Mouse (Mus musculus): Measurements from ENCODE around the gene Gm20422. TPM values are rescaled to one million over a fixed set of nuclear protein-coding genes. Genes with fewer than 3 reads are reported as not detected.

The Gm20422 gene
- total RNA-seq, 2 experiments from 2014 or later, result 2.8 to 3.1 TPM

- DNase-seq, result no peak
These were observed 19.0 kb upstream of the Gm20422 start for GRCm38 (mm10) chr8:69793666-69794065.

DNA sequence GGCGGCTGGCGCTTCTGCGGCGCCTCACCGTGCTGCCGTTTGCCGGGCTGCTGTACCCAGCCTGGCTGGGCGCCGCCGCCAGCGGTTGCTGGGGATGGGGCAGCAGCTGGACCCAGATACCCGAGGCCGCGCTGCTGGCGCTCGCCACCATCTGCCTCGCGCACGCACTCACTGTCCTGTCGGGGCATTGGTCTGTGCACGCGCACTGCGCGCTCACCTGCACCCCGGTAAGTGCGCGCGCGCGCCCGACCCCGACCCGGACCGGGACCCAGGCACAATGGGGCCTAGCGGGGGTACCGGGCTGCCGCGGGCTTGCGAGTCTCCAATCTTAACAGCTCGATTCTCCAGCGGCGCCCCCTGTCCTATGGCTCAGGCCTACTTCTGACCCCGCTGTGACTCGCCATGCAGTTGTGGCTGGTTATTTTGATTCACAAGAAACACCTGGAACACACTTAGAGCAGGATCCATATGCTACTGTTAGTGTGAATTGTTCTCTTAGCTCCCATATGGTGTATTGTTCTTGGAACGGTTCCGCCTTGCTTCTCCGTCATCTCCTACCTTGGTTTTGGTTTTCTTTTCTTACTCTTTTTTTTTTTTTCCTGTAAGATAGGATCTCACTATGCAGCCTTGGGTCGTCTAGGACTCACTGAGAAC lies 16.9 kb upstream of the Gm20422 start:
- peak; percentile 30 to 57 for DNase-seq

DNA sequence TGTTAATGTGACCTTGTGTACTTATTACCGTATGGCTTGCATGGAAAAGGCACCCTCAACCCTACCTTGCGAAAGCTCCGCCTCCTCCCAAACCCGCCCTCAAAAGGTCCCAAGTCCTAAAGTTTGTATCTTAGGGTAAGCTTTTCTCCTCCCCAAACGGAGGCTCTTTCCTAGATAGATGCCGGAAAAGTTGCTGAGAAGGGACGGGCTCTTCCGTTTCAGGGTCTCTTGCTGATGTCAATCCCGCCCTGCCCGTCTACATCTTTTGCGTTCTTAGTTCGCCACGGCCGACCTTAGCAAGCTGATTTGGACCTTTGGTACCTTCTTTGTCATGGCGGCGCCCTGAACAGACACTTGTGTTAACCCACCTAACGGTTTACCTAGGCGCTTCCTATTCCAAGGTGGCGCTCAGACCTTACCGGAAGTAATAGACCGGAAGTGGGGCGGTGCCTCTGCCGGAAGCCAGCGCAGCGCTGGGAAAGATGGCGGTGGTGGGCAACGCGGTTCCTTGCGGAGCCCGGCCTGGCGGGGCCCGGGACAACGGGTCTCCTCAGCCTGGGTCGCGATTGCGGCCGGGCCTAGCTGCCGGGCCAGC lies 16.2 kb upstream of the Gm20422 start, which contains the start of the genes Atp13a1 and Zfp866:
Gene Atp13a1 (plus strand): TSS at position 391 of the 595 bp plus-strand sequence.
Gene Zfp866 (minus strand): TSS at position 406 of the 595 bp plus-strand sequence.
- DNase-seq, result peak; percentile 93

DNA sequence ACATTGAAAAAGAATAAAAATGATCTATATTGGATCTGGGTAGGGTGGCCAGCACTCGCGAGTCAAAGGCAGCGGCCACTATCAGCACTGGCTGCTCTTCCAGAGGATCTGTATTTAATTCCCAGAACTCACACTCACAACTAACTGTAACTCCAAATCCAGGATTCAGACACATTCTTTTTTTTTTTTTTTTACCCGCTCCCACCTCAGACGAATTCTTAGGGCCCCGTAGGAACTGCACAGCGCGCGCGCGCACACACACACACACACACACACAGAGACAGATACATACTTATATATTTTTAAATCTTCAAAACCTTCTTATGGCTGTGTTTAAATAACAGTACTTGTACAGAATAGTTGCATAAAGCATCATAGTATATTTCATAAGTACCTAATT lies 15.7 kb upstream of the Gm20422 start:
- DNase-seq, result no peak

- DNase-seq, result no peak
These were observed 15.0 kb upstream of the Gm20422 start for GRCm38 (mm10) chr8:69789731-69790130.

DNA sequence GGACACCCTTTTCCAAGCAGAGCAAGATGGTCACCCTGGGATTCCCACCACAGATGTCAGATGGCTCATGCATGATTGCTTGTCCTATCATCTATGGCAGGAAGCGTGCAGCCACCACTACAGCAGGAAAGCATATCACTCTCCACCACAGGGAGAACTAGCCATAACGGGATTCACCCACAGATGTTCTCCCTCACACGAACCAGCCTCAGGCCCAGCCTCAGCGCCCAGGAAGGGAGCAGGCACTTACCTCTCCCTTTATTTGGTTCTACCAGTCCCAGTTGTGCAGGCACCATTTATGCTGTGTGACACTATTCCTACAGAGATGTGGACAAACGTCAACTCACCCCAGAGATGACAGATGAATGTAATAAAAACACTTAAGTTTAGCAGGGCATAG lies 14.4 kb upstream of the Gm20422 start:
- no peak for DNase-seq

GRCm38 (mm10) chr8:69777111-69777510 lies 2.4 kb upstream of the Gm20422 start:
- no peak for DNase-seq

GRCm38 (mm10) chr8:69775149-69775534 lies 456 bp upstream of the Gm20422 start:
- DNase-seq, result no peak

GRCm38 (mm10) chr8:69772106-69772505 lies 2.6 kb downstream of the Gm20422 start:
- no peak for DNase-seq

GRCm38 (mm10) chr8:69771221-69771620 lies 3.5 kb downstream of the Gm20422 start:
- DNase-seq, result no peak

GRCm38 (mm10) chr8:69761814-69762445 lies 12.8 kb downstream of the Gm20422 start:
- no peak for DNase-seq

DNA sequence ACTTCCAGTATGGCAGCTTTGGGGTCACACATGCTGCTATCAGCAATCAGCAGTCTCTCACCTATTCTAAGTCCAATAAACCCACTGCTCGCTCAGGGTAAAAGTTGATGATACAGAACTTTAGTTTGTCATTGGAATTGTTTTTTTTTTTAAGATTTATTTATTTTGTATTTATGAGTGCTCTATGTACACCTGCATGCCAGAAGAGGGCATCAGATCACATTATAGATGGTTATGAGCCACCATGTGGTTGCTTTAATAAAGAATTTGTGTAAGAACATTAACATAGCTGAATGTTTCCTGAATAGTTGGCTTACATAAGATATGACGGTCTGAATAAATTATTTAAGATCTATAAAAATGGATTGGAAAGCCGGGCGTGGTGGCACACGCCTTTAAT lies 16.4 kb downstream of the Gm20422 start:
- no peak for DNase-seq

DNA sequence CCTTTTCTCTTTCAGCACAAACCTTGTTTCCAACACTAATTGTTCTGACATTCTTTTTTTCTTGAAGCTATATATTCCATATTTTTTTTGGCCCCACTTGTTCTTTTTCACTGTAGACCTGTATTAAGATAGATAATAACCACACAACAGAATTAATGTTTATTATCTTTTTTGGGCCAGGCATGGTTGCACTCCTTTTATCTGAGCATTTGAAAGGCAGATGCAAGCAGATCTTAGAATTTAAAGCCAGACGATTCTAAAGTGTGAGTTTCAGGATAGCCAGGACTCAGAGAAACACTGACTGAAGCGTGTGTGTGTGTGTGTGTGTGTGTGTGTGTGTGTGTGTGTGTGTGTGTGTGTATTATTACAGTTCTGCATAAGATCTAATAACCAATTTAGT lies 22.2 kb downstream of the Gm20422 start:
- DNase-seq, result no peak

DNA sequence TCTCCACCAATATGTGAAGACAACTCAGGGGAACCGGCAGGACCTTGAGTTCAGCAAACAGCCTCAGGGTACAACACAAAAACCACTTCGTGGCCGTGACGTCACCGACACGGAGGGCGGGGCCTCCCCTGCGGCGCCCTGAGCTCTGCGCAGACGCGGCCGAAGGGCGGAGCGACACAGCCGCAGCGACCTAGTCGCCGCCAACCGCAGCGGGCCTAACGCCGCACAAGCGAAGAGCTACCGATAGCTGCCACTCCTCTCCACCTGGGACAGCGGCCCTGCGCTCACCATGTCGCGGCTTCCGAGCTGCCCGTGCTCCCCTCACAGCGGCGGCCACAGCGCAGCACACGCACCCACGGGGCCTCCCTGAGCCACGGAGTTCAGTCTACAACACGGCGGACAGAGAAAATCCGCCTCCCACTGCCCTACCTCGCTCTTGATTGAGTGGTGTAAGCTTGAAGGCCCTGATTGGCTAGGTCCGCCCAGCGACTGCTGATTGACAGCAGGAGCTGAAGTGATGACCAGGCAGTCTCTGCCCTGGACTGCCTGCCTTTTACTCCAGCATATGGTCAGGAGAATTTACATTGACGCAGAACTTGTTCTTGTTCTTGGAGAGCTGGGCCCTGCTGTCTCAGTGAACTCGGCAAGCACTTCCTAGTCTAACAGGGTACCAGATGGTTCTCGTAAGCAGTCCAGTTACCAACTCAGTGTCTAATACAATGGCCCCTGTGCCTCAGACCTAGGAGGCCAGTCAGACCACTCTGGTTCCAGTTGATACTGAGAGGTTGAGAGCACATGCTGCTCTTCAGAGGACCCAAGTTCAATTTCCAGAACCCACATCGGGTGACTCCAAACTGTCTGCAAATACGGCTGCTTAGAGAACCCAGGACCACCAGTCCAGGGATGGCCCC lies 24.9 kb downstream of the Gm20422 start, which contains the start of gene Zfp963:
Gene Zfp963 (minus strand): TSS at position 427 of the 911 bp plus-strand sequence.
- peak; percentile 96 to 98 for DNase-seq

- DNase-seq, result no peak
These were observed 33.5 kb downstream of the Gm20422 start for GRCm38 (mm10) chr8:69741231-69741630.

DNA sequence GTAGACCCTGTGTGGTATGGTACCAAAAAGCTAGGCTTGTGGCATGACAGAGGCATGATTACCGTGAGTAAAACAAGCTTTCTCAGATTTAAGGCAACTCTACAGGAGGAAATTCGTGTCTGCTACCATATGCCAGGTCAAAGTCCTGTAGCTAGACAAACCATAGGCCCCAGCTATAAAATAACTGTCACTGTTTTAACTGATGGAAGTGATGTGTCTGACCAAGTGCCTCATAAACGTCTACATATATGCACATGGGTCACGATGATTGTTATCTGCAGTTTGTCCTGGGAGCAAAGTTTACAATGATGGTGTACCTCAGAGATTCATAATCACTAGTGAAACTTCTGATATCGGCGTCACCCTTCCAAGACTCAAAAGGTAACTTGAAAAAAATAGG lies 33.9 kb downstream of the Gm20422 start:
- no peak for DNase-seq

DNA sequence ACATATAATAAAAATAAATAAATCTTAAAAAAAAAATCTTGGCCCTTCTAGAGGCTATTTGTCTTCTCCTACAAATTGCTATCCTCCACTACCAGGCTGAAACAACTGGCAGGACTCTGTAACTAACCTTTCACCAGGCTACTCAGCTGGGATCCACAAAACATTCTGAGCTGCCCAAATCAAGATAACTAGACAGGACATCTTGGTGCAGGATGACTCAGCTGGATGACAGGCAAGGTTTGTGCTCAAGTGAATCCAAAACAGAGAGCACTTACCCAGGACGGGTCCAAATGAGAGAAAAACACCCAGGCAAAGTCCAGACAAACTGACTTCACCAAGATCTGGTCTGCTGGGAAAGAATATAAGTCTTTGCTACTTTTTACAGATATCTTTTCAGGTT lies 39.2 kb downstream of the Gm20422 start:
- peak; percentile 6 to 26 for DNase-seq

- DNase-seq, result no peak
These were observed 57.5 kb downstream of the Gm20422 start for GRCm38 (mm10) chr8:69717232-69717580.

- DNase-seq, result peak; percentile 95
These were observed 58.1 kb downstream of the Gm20422 start for GRCm38 (mm10) chr8:69716403-69717231.

DNA sequence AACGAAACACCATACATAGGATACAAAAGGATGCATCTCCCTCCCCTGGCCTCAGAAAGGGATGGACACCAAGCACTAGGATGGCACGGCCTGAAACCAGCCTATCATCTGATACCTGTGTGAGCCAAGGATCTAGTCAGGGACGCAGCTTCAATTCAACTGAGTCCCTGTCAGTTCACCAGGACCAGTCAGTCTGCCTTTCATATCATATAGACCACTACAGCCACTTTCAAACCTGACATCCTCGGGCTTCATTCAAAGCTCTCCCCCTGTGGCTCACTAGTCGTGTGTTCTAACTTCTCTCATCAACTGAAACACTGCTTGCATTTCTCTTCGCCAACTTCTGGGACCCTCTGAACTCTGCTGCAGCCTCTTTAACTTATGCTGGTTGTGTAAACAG lies 59.3 kb downstream of the Gm20422 start:
- DNase-seq, result no peak

DNA sequence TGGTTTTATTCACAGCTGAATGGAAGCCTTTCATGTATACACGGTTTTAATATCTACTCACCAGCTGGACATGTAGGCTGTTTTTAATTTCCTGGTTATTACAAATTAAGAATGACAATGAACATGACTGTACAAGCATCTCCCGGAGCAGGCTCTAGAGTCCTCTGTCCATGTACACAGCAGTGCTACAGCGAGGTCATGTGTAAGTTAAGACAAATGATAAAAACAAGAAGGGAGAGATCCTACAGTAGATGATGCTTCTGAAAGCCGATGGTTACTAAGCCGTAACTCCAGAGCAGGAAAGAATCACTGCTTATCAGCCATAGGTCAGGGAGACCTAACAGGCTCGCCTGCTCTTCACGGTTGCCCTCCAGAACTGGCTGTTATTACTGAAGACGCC lies 61.2 kb downstream of the Gm20422 start:
- DNase-seq, result no peak
